Mouse (Mus musculus) C2C12 (cell line): ENCODE data around the gene Fas. TPM values are rescaled to one million over a fixed set of nuclear protein-coding genes. Genes with fewer than 3 reads are reported as not detected.

Experiments used
- H3K27me3 ChIP-seq: one replicate; pipeline ENCODE4 v1.6.1; 2011; ENCODE audit not compliant: control insufficient read depth, insufficient read depth, insufficient read length
- H3K36me3 ChIP-seq: one replicate; pipeline ENCODE4 v1.6.1; 2011; ENCODE audit not compliant: control insufficient read depth, insufficient read depth
- H3K4me3 ChIP-seq: one replicate; pipeline ENCODE4 v1.5.1; 2011; ENCODE audit warnings: mild to moderate bottlenecking, control low read depth; ENCODE audit not compliant: poor library complexity, insufficient read depth, severe bottlenecking
- H3K79me2 ChIP-seq: one replicate; pipeline ENCODE4 v1.6.1; 2011; ENCODE audit not compliant: control insufficient read depth, insufficient read depth
- H3K79me3 ChIP-seq: one replicate; pipeline ENCODE4 v1.6.1; 2011; ENCODE audit warnings: low read depth, control low read depth
- H3ac ChIP-seq: one replicate; pipeline ENCODE3; 2011; ENCODE audit warnings: low read depth; ENCODE audit not compliant: control insufficient read depth, insufficient read length
- CEBPB ChIP-seq: IDR thresholded peaks from one replicate; pipeline ENCODE4 v1.6.1; 2011; ENCODE audit warnings: low read depth, mild to moderate bottlenecking, control low read depth, moderate library complexity
- CTCF ChIP-seq: IDR thresholded peaks from one replicate; pipeline ENCODE4 v1.5.1; 2011; ENCODE audit not compliant: control insufficient read depth, insufficient read depth, insufficient read length
- FOSL1 ChIP-seq: IDR thresholded peaks from one replicate; pipeline ENCODE4 v1.8.0; 2011; ENCODE audit warnings: mild to moderate bottlenecking, low read length; ENCODE audit not compliant: poor library complexity, insufficient read depth, severe bottlenecking
- MAX ChIP-seq: IDR thresholded peaks from one replicate; pipeline ENCODE4 v1.6.1; 2011; ENCODE audit warnings: mild to moderate bottlenecking, control low read depth
- MYOD1 ChIP-seq: IDR thresholded peaks from one replicate; pipeline ENCODE4 v1.6.1; 2011; ENCODE audit warnings: low read depth; ENCODE audit not compliant: control insufficient read depth, insufficient read length
- MYOG ChIP-seq: IDR thresholded peaks from one replicate; pipeline ENCODE4 v1.6.1; 2011; ENCODE audit not compliant: control insufficient read depth, insufficient read length; ENCODE audit errors: extremely low read depth
- USF1 ChIP-seq: IDR thresholded peaks from one replicate; pipeline ENCODE4 v1.6.1; 2011; ENCODE audit warnings: low read depth, mild to moderate bottlenecking, control low read depth, moderate library complexity
- polyA plus RNA-seq: library from polyadenylated mRNA; unstranded; fragments of >200 nt; fragmentation: generic; extraction: Trizol; gene quantifications from one replicate; pipeline ENCODE4 v1.2.1, GENCODE M21; 2012; ENCODE audit warnings: missing spikeins

Fas gene
- polyA plus RNA-seq, 1 experiment: 1.3 TPM

- Histone ChIP-seq H3K27me3 (no peaks in the 10 kb centered on the region), H3K79me3 (no peaks in the 10 kb centered on the region), H3K4me3 (no peak overlapping the region), H3K36me3 (no peaks in the 10 kb centered on the region), H3K79me2 (no peaks in the 10 kb centered on the region), H3ac (no peak overlapping the region)
- no peak for TF ChIP-seq MAX
Observed at GRCm38 (mm10) chr19:34287656-34288415, 2.6 kb upstream of the Fas start.

- Histone ChIP-seq H3K36me3 (no peaks in the 10 kb centered on the region), H3K27me3 (no peaks in the 10 kb centered on the region), H3K4me3 (no peak overlapping the region), H3K79me3 (no peaks in the 10 kb centered on the region), H3ac (no peak overlapping the region), H3K79me2 (no peaks in the 10 kb centered on the region)
- TF ChIP-seq FOSL1: no peak
- TF ChIP-seq MYOG: no peak
- no peak for TF ChIP-seq MAX
- TF ChIP-seq CEBPB: no peak
- no peak for TF ChIP-seq MYOD1
- no peak for TF ChIP-seq CTCF
- no peak for TF ChIP-seq USF1
Observed at GRCm38 (mm10) chr19:34288696-34289095, 1.8 kb upstream of the Fas start.

GRCm38 (mm10) chr19:34290872-34291341 is 441 bp downstream of the Fas start:
- H3K27me3 ChIP-seq: no peaks in the 10 kb centered on the region
- peak overlapping the region; percentile 21 for H3K4me3 ChIP-seq
- H3ac ChIP-seq: peak overlapping the region; percentile 68
- no peaks in the 10 kb centered on the region for H3K79me2 ChIP-seq
- no peak for TF ChIP-seq CEBPB
- no peak for TF ChIP-seq MYOG
- TF ChIP-seq MYOD1: no peak
- no peaks in the 10 kb centered on the region for H3K79me3 ChIP-seq
- H3K36me3 ChIP-seq: no peaks in the 10 kb centered on the region

- H3K4me3 ChIP-seq: no peak overlapping the region
- H3K79me3 ChIP-seq: no peaks in the 10 kb centered on the region
- H3K27me3 ChIP-seq: no peaks in the 10 kb centered on the region
- no peaks in the 10 kb centered on the region for H3K36me3 ChIP-seq
- TF ChIP-seq MYOD1 (no peak), CTCF (no peak), MAX (no peak), FOSL1 (no peak)
- peak overlapping the region; percentile 1 for H3ac ChIP-seq
- H3K79me2 ChIP-seq: no peaks in the 10 kb centered on the region
Observed at GRCm38 (mm10) chr19:34291379-34291778, 913 bp downstream of the Fas start.

GRCm38 (mm10) chr19:34291956-34292355 is 1.5 kb downstream of the Fas start:
- no peaks in the 10 kb centered on the region for H3K79me3 ChIP-seq
- no peaks in the 10 kb centered on the region for H3K27me3 ChIP-seq
- TF ChIP-seq MYOG: no peak
- TF ChIP-seq CEBPB: no peak
- TF ChIP-seq CTCF: no peak
- no peak for TF ChIP-seq MYOD1
- no peak for TF ChIP-seq USF1
- TF ChIP-seq FOSL1: no peak
- no peak for TF ChIP-seq MAX
- H3ac ChIP-seq: no peak overlapping the region
- H3K4me3 ChIP-seq: no peak overlapping the region
- H3K79me2 ChIP-seq: no peaks in the 10 kb centered on the region
- H3K36me3 ChIP-seq: no peaks in the 10 kb centered on the region

GRCm38 (mm10) chr19:34292701-34293100 is 2.2 kb downstream of the Fas start:
- Histone ChIP-seq H3K4me3 (no peak overlapping the region), H3K27me3 (no peaks in the 10 kb centered on the region), H3K36me3 (no peaks in the 10 kb centered on the region), H3K79me3 (no peaks in the 10 kb centered on the region), H3ac (no peak overlapping the region), H3K79me2 (no peaks in the 10 kb centered on the region)
- no peak for TF ChIP-seq MYOG
- no peak for TF ChIP-seq MAX
- TF ChIP-seq MYOD1: no peak
- no peak for TF ChIP-seq CTCF
- TF ChIP-seq CEBPB: no peak
- TF ChIP-seq USF1: no peak
- TF ChIP-seq FOSL1: no peak
